Mouse (Mus musculus): ENCODE results near the gene S100a10. TPM values are rescaled to one million over a fixed set of nuclear protein-coding genes. Genes with fewer than 3 reads are reported as not detected.

Gene S100a10
- polyA plus RNA-seq, 1 experiment: 116 TPM

- Histone ChIP-seq H3K4me3 (replicated peaks) (no peak overlapping the region), H3K9me3 (no peaks in the 10 kb centered on the region), H3K4me1 (peaks cover 47% of the 10 kb centered on the region), H3K27me3 (replicated peaks) (peaks cover 2% of the 10 kb centered on the region), H3K36me3 (replicated peaks; ENCODE audit: low read length) (no peaks in the 10 kb centered on the region)
- no peak for TF ChIP-seq FLI1 (IDR thresholded peaks at IDR 0.05; ENCODE audit: low read length)
These were observed 7.7 kb upstream of the S100a10 start for GRCm38 (mm10) chr3:93547099-93547648.

GRCm38 (mm10) chr3:93547749-93548540 is 6.9 kb upstream of the S100a10 start:
- Histone ChIP-seq H3K27me3 (replicated peaks) (peaks cover 2% of the 10 kb centered on the region), H3K9me3 (no peaks in the 10 kb centered on the region), H3K4me1 (peaks cover 55% of the 10 kb centered on the region), H3K4me3 (replicated peaks) (no peak overlapping the region), H3K36me3 (replicated peaks; ENCODE audit: low read length) (no peaks in the 10 kb centered on the region)
- TF ChIP-seq GATA1 (IDR thresholded peaks at IDR 0.05; ENCODE audit: borderline replicate concordance, low read length) (no peak), FLI1 (IDR thresholded peaks at IDR 0.05; ENCODE audit: low read length) (no peak)

GRCm38 (mm10) chr3:93548541-93549266 is 6.2 kb upstream of the S100a10 start:
- Histone ChIP-seq H3K4me1 (peaks cover 59% of the 10 kb centered on the region), H3K36me3 (replicated peaks; ENCODE audit: low read length) (no peaks in the 10 kb centered on the region), H3K9me3 (no peaks in the 10 kb centered on the region), H3K4me3 (replicated peaks) (peak overlapping the region; percentile 46), H3K27me3 (replicated peaks) (peaks cover 2% of the 10 kb centered on the region)
- TF ChIP-seq FLI1 (IDR thresholded peaks at IDR 0.05; ENCODE audit: low read length) (no peak), GATA1 (IDR thresholded peaks at IDR 0.05; ENCODE audit: borderline replicate concordance, low read length) (no peak)

- Histone ChIP-seq H3K9me3 (no peaks in the 10 kb centered on the region), H3K4me3 (replicated peaks) (peak overlapping the region; percentile 57), H3K4me1 (peaks cover 64% of the 10 kb centered on the region), H3K36me3 (replicated peaks; ENCODE audit: low read length) (no peaks in the 10 kb centered on the region), H3K27me3 (replicated peaks) (peaks cover 2% of the 10 kb centered on the region)
- no peak for TF ChIP-seq FLI1 (IDR thresholded peaks at IDR 0.05; ENCODE audit: low read length)
- no peak for TF ChIP-seq GATA1 (IDR thresholded peaks at IDR 0.05; ENCODE audit: borderline replicate concordance, low read length)
These were observed 4.9 kb upstream of the S100a10 start for GRCm38 (mm10) chr3:93549986-93550385.

GRCm38 (mm10) chr3:93551950-93552901 is 2.7 kb upstream of the S100a10 start:
- Histone ChIP-seq H3K36me3 (replicated peaks; ENCODE audit: low read length) (peaks cover 3% of the 10 kb centered on the region), H3K27me3 (replicated peaks) (no peaks in the 10 kb centered on the region), H3K4me1 (peaks cover 74% of the 10 kb centered on the region), H3K9me3 (no peaks in the 10 kb centered on the region), H3K4me3 (replicated peaks) (peak overlapping the region; percentile 89)
- TF ChIP-seq GATA1 (IDR thresholded peaks at IDR 0.05; ENCODE audit: borderline replicate concordance, low read length) (no peak), FLI1 (IDR thresholded peaks at IDR 0.05; ENCODE audit: low read length) (no peak)

GRCm38 (mm10) chr3:93553311-93553710 is 1.6 kb upstream of the S100a10 start:
- TF ChIP-seq GATA1 (IDR thresholded peaks at IDR 0.05; ENCODE audit: borderline replicate concordance, low read length) (no peak), FLI1 (IDR thresholded peaks at IDR 0.05; ENCODE audit: low read length) (no peak)
- peaks cover 75% of the 10 kb centered on the region for H3K4me1 ChIP-seq
- no peaks in the 10 kb centered on the region for H3K27me3 ChIP-seq (replicated peaks)
- peaks cover 13% of the 10 kb centered on the region for H3K36me3 ChIP-seq (replicated peaks; ENCODE audit: low read length)
- H3K4me3 ChIP-seq (replicated peaks): no peak overlapping the region
- no peaks in the 10 kb centered on the region for H3K9me3 ChIP-seq

- no peaks in the 10 kb centered on the region for H3K9me3 ChIP-seq
- no peaks in the 10 kb centered on the region for H3K27me3 ChIP-seq (replicated peaks)
- peaks cover 18% of the 10 kb centered on the region for H3K36me3 ChIP-seq (replicated peaks; ENCODE audit: low read length)
- TF ChIP-seq GATA1 (IDR thresholded peaks at IDR 0.05; ENCODE audit: borderline replicate concordance, low read length) (no peak), FLI1 (IDR thresholded peaks at IDR 0.05; ENCODE audit: low read length) (no peak)
- peaks cover 75% of the 10 kb centered on the region for H3K4me1 ChIP-seq
- no peak overlapping the region for H3K4me3 ChIP-seq (replicated peaks)
These were observed 1.0 kb upstream of the S100a10 start for GRCm38 (mm10) chr3:93553765-93554378.

- H3K4me1 ChIP-seq: peaks cover 75% of the 10 kb centered on the region
- no peak for TF ChIP-seq FLI1 (IDR thresholded peaks at IDR 0.05; ENCODE audit: low read length)
- TF ChIP-seq GATA1 (IDR thresholded peaks at IDR 0.05; ENCODE audit: borderline replicate concordance, low read length): no peak
- no peaks in the 10 kb centered on the region for H3K27me3 ChIP-seq (replicated peaks)
- H3K4me3 ChIP-seq (replicated peaks): peak overlapping the region; percentile 96
- peaks cover 24% of the 10 kb centered on the region for H3K36me3 ChIP-seq (replicated peaks; ENCODE audit: low read length)
- no peaks in the 10 kb centered on the region for H3K9me3 ChIP-seq
These were observed 400 bp upstream of the S100a10 start for GRCm38 (mm10) chr3:93554379-93554980.
